Mouse (Mus musculus): ENCODE results near the gene Babam1.
"Not testable (repeated sequence)": the region's sequence is repeated elsewhere in the genome, so short reads cannot be mapped to it uniquely, and the experiment has no call there.

The Babam1 gene

GRCm38 (mm10) chr8:71406099-71407015, 9.7 kb downstream of the Babam1 start:
- no peak for DNase-seq (ENCODE audit: low spot score in 2 of 2)

GRCm38 (mm10) chr8:71407441-71407840, 10.8 kb downstream of the Babam1 start:
- DNase-seq (ENCODE audit: low spot score in 2 of 2), result no peak

GRCm38 (mm10) chr8:71408231-71408630, 11.6 kb downstream of the Babam1 start:
- DNase-seq (ENCODE audit: low spot score in 2 of 2), result no peak

- DNase-seq (ENCODE audit: low spot score in 2 of 2), result no peak
Measured at GRCm38 (mm10) chr8:71411535-71412273, 15.0 kb downstream of the Babam1 start.

- DNase-seq (ENCODE audit: low spot score in 2 of 2), result no peak
Measured at GRCm38 (mm10) chr8:71422121-71422520, 25.5 kb downstream of the Babam1 start.

- not testable (repeated sequence) for DNase-seq (ENCODE audit: low spot score in 2 of 2)
Measured at GRCm38 (mm10) chr8:71432935-71433334, 36.3 kb downstream of the Babam1 start.

- no peak for DNase-seq (ENCODE audit: low spot score in 2 of 2)
Measured at GRCm38 (mm10) chr8:71437041-71437440, 40.4 kb downstream of the Babam1 start.

- DNase-seq (ENCODE audit: low spot score in 2 of 2), result no peak
Measured at GRCm38 (mm10) chr8:71441404-71441803, 44.7 kb downstream of the Babam1 start.

GRCm38 (mm10) chr8:71445096-71445495, 48.4 kb downstream of the Babam1 start:
- no peak for DNase-seq (ENCODE audit: low spot score in 2 of 2)

- no peak for DNase-seq (ENCODE audit: low spot score in 2 of 2)
Measured at GRCm38 (mm10) chr8:71451337-71451736, 54.7 kb downstream of the Babam1 start.

GRCm38 (mm10) chr8:71451777-71452176, 55.1 kb downstream of the Babam1 start:
- no peak for DNase-seq (ENCODE audit: low spot score in 2 of 2)

- no peak for DNase-seq (ENCODE audit: low spot score in 2 of 2)
Measured at GRCm38 (mm10) chr8:71452669-71453068, 56.0 kb downstream of the Babam1 start.
